Mouse (Mus musculus) limb, embryonic 14.5 days (tissue): ENCODE measurements around the gene Smpdl3b. TPM values are rescaled to one million over a fixed set of nuclear protein-coding genes. Genes with fewer than 3 reads are reported as not detected.
"Not testable (repeated sequence)": the region's sequence is repeated elsewhere in the genome, so short reads cannot be mapped to it uniquely, and the experiment has no call there.

Experiments used
- ATAC-seq: fragments of 200-750 bp; cut with Nextera tagmentation; 2 replicates; pipeline ENCODE4 v1.8.0; 2017; ENCODE audit warnings: low read depth, moderate number of reproducible peaks, moderate TSS enrichment; ENCODE audit not compliant: low FRiP score
- DNase-seq: peaks from one replicate; pipeline ENCODE4 v3.0.0-alpha.2; 2015; ENCODE audit warnings: low spot score
- H3K27ac ChIP-seq: fragments of 300-500 bp; sonication (generic); replicated peaks from 2 replicates; pipeline ENCODE4 v1.5.1; 2014; ENCODE audit warnings: low read depth, mild to moderate bottlenecking, low read length, moderate library complexity, mixed read lengths
- H3K27me3 ChIP-seq: fragments of 300-500 bp; sonication (generic); 2 replicates; pipeline ENCODE4 v1.6.1; 2014; ENCODE audit warnings: low read length, mixed read lengths; ENCODE audit not compliant: control insufficient read depth, insufficient read depth
- H3K36me3 ChIP-seq: fragments of 300-500 bp; sonication (generic); 2 replicates; pipeline ENCODE4 v1.6.1; 2014; ENCODE audit warnings: mild to moderate bottlenecking, low read length, moderate library complexity, mixed read lengths; ENCODE audit not compliant: control insufficient read depth, insufficient read depth
- H3K4me1 ChIP-seq: fragments of 300-500 bp; sonication (generic); 2 replicates; pipeline ENCODE4 v1.6.1; 2014; ENCODE audit warnings: antibody characterized with exemption, low read length, mixed read lengths; ENCODE audit not compliant: control insufficient read depth, insufficient read depth
- H3K4me2 ChIP-seq: fragments of 300-500 bp; sonication (generic); replicated peaks from 2 replicates; pipeline ENCODE4 v1.6.1; 2014; ENCODE audit warnings: low read depth, mild to moderate bottlenecking, low read length, moderate library complexity; ENCODE audit not compliant: severe bottlenecking
- H3K4me3 ChIP-seq: fragments of 300-500 bp; sonication (generic); replicated peaks from 2 replicates; pipeline ENCODE4 v1.5.1; 2014; ENCODE audit warnings: low read length
- H3K9ac ChIP-seq: fragments of 300-500 bp; sonication (generic); 2 replicates; pipeline ENCODE4 v1.6.1; 2014; ENCODE audit warnings: mild to moderate bottlenecking, low read depth, low read length, moderate library complexity; ENCODE audit not compliant: severe bottlenecking
- H3K9me3 ChIP-seq: fragments of 300-500 bp; sonication (generic); 2 replicates; pipeline ENCODE4 v1.6.1; 2016; ENCODE audit warnings: low read length; ENCODE audit not compliant: control insufficient read depth
- POLR2A ChIP-seq: fragments of 200-500 bp; IDR thresholded peaks from 2 replicates; pipeline ENCODE4 v1.8.0; 2012; ENCODE audit warnings: inconsistent platforms, mild to moderate bottlenecking, moderate library complexity, borderline replicate concordance; ENCODE audit not compliant: insufficient read depth, insufficient read length; ENCODE audit errors: extremely low read depth
- WGBS: fragments of 180-500 bp; shearing (Covaris S2); extraction: QIAGEN DNeasy Blood & Tissue Kit; methylation state at CpG from one replicate; pipeline ENCODE4 v1.1.7; 2014; 5-methylcytosine and 5-hydroxymethylcytosine counted together
- polyA plus RNA-seq, 2 experiments: library from polyadenylated mRNA; depleted of rRNA in 1 of 2; stranded (reverse) in 1 of 2; unstranded in 1 of 2; fragments of >200 nt; fragmentation: Nextera tagmentation in 1 of 2; extraction: Ambion mirVana in 1 of 2; gene quantifications; 2 replicates each; pipeline versions ENCODE4 v1.2.1 to v1.2.3; 2012 to 2014

The Smpdl3b gene
- polyA plus RNA-seq, 2 experiments: 7.1 to 8.0 TPM

DNA sequence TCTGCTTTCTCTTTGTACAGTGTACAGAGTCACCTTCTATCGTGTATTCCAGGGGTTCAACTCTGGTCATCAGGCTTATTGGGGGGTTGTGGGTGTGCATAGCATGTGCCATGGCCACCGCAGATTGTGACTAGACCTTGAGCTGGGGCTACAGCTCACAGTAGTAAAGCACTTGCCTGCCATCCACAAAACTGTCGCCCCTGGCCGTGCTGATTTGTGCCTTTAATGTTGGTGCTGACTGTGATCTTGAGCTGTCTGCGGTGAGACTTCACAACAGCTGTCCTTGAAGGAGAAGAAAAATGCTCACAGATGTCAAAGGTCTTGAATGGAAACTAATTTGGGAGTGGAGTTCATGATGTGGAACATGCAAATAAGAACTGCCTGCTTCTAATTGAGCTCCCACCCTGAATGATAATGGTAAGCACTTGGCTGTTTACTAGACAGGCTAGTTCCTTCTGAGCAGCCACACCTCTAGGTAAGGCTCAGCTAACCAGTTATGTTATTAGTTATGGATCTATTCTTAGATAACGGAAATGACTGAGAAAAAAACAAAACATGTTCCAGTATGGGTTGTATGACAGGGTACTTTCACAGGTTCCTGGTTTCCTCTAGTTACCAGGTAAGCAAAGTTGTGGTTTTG is 21.6 kb upstream of the Smpdl3b start:
- Histone ChIP-seq H3K27me3 (no peaks in the 10 kb centered on the region), H3K4me2 (no peak overlapping the region), H3K36me3 (peaks cover 61% of the 10 kb centered on the region), H3K9ac (no peak overlapping the region), H3K9me3 (no peaks in the 10 kb centered on the region), H3K4me1 (no peaks in the 10 kb centered on the region), H3K27ac (no peak overlapping the region), H3K4me3 (no peak overlapping the region)
- no peak for TF ChIP-seq POLR2A
- WGBS: 88% methylated on average over 6 of the region's 6 CpGs
- ATAC-seq (no peak), DNase-seq (no peak)

GRCm38 (mm10) chr4:132776764-132777163 is 19.7 kb upstream of the Smpdl3b start:
- no peak overlapping the region for H3K4me3 ChIP-seq

GRCm38 (mm10) chr4:132774905-132775304 is 17.9 kb upstream of the Smpdl3b start:
- H3K27ac ChIP-seq: no peak overlapping the region
- peaks cover 96% of the 10 kb centered on the region for H3K36me3 ChIP-seq
- no peak overlapping the region for H3K4me2 ChIP-seq
- H3K9me3 ChIP-seq: no peaks in the 10 kb centered on the region
- no peak for DNase-seq
- H3K9ac ChIP-seq: no peak overlapping the region
- WGBS: 83% methylated on average over 3 of the region's 3 CpGs
- H3K4me3 ChIP-seq: no peak overlapping the region
- H3K4me1 ChIP-seq: no peaks in the 10 kb centered on the region
- no peaks in the 10 kb centered on the region for H3K27me3 ChIP-seq
- ATAC-seq: no peak
- TF ChIP-seq POLR2A: no peak

More at GRCm38 (mm10) chr4:132776764-132777163, 19.7 kb upstream of the Smpdl3b start:
- Histone ChIP-seq H3K9me3 (no peaks in the 10 kb centered on the region), H3K36me3 (peaks cover 80% of the 10 kb centered on the region), H3K27me3 (no peaks in the 10 kb centered on the region), H3K9ac (no peak overlapping the region), H3K27ac (no peak overlapping the region), H3K4me1 (no peaks in the 10 kb centered on the region), H3K4me2 (no peak overlapping the region)
- ATAC-seq: no peak
- peak; percentile 73 for DNase-seq
- 93% methylated on average over 5 of the region's 5 CpGs for WGBS
- no peak for TF ChIP-seq POLR2A

DNA sequence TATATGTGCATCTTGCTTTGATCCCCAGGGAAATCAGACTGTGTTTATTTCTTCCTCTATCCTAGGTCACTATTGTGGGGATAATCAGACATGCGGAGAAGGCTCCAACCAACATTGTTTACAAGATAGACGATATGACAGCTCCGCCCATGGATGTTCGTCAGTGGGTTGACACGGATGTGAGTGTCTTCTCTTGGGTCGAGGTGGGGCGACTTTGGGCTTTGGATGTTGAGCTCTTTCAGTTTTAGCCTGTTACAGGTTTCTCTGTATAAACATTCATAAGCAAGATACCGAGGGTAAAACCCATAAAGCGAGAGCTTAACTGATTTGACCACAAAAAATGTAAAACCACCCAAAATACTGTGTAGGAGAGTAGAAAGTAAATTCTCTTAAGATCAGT is 14.7 kb upstream of the Smpdl3b start:
- DNase-seq: no peak
- Histone ChIP-seq H3K27me3 (no peaks in the 10 kb centered on the region), H3K4me3 (no peak overlapping the region), H3K4me1 (peaks cover 3% of the 10 kb centered on the region; the same call in 1 of the 2 replicates), H3K4me2 (no peak overlapping the region), H3K36me3 (peaks cover 66% of the 10 kb centered on the region), H3K9ac (no peak overlapping the region), H3K9me3 (no peaks in the 10 kb centered on the region), H3K27ac (no peak overlapping the region)
- no peak for TF ChIP-seq POLR2A
- WGBS: 95% methylated on average over 9 of the region's 9 CpGs
- ATAC-seq: no peak

GRCm38 (mm10) chr4:132767914-132768876 is 11.1 kb upstream of the Smpdl3b start, which contains the start of gene Rpa2:
Gene Rpa2 (plus strand): TSS chr4:132768332.
- ATAC-seq: peak; percentile 97
- no peak for TF ChIP-seq POLR2A
- WGBS: under 1% methylated on average over 70 of the region's 71 CpGs

GRCm38 (mm10) chr4:132763125-132763524 is 6.1 kb upstream of the Smpdl3b start:
- not testable (repeated sequence) for H3K4me3 ChIP-seq, H3K4me2 ChIP-seq, H3K27ac ChIP-seq, H3K9me3 ChIP-seq, H3K9ac ChIP-seq, ATAC-seq, H3K36me3 ChIP-seq, DNase-seq, H3K4me1 ChIP-seq, H3K27me3 ChIP-seq
- 86% methylated on average over 3 of the region's 3 CpGs for WGBS

More at GRCm38 (mm10) chr4:132767914-132768876, 11.1 kb upstream of the Smpdl3b start, which contains the start of gene Rpa2:
- Histone ChIP-seq H3K9ac (peak within 1 kb of the TSS; percentile 76), H3K4me2 (peak within 1 kb of the TSS; percentile 76), H3K4me3 (peak within 1 kb of the TSS; percentile 67), H3K36me3 (peaks cover 31% of the 10 kb centered on the region), H3K4me1 (peaks cover 3% of the 10 kb centered on the region; the same call in 1 of the 2 replicates), H3K9me3 (no peaks in the 10 kb centered on the region), H3K27ac (peak within 1 kb of the TSS; percentile 68), H3K27me3 (no peaks in the 10 kb centered on the region)
- peak; percentile 100 for DNase-seq
